Mouse (Mus musculus) urinary bladder, postnatal 14 days (tissue): ENCODE data around the gene Brsk2.

Experiments used
- DNase-seq: peaks from one replicate; pipeline ENCODE4 v3.0.0; 2021; ENCODE audit warnings: low spot score

Gene Brsk2

DNA sequence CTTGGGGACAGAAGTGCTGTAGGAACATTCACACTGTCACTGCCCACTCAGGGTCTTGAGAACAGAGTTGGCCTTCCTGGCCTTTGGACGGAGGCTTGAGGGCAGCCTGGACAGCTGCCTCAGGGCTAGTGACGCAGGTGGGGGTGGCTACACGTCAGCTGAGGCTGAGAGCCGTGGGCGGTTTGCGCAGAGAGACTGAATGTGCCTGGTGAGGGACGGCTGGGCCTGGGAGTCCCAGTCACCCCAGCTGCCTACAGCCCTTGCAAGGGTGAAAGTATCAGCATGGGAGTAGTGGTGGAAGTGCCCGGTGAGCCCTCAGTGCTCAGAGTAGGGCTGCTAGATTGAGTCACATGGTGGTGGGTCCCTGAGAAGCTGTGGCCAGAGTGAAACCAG is 6.6 kb downstream of the Brsk2 start:
- DNase-seq: no peak

DNA sequence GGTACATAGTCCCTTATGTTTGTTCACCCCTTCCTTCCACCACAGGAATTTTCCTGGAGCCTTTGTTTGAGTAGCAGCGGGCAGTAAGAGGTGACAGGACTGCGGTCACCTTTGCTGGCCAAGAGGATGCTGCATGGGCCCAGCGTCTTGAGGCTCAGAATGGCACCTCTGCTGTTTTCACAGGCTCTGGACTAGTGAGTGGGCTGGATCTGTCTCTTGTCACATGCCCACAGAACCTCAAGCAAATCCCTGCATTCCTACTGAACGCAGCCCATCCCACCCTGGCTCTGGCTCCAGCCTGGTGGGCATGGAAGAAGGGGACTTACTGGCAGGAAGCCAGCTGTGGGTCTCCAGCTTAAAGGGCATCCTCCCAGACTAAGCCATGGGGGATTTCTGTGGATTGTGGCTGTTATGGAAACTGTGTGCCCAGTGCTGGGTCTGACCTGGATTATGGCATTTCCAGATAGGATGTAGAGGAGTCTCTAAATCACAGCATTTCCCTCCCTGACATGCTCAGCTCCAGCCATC is 8.0 kb downstream of the Brsk2 start:
- no peak for DNase-seq

- no peak for DNase-seq
Measured at GRCm38 (mm10) chr7:141958211-141958610, 8.7 kb downstream of the Brsk2 start.

- no peak for DNase-seq
Measured at GRCm38 (mm10) chr7:141959133-141959532, 9.6 kb downstream of the Brsk2 start.

DNA sequence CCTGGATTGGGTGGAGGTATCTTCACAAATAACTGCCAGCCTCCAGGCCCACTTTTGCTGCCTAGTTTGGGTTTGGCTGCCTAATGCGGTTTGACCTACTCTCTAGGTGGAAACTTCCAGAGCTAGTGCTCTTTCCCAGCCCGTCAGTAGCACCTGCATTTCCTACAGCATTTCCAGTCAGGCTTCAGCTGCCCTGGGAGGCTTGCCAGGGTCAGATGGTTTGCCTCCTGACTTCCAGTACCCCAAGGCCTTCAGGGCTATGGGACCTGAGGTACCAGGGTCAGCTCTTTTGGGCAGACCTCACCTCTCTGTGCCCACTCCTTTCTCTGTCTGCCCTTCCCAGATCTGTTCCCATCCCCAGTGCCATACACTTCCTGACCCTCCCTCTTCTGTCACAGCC is 11.4 kb downstream of the Brsk2 start:
- DNase-seq: no peak

- no peak for DNase-seq
Measured at GRCm38 (mm10) chr7:141961491-141961890, 11.9 kb downstream of the Brsk2 start.

DNA sequence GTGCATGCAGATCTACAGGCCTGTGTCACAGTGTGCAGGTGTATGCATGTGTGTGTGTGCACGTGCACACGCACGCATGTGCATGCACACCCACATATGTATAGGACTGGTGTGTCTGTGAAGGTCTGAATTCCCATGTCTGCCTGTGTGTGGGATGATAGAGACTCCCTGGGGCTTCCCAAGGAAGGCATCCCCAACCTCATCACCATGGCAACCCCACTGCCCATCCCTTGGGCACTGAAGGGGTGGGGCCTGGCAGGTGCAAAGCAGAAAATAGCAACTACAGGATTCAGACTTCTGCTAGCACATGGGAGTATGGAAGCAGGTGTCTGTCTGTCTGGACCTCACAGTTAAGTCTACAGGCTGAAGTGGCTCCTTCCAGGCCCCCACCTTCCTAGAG is 13.0 kb downstream of the Brsk2 start:
- no peak for DNase-seq

- DNase-seq: no peak
Measured at GRCm38 (mm10) chr7:141966281-141966680, 16.7 kb downstream of the Brsk2 start.

DNA sequence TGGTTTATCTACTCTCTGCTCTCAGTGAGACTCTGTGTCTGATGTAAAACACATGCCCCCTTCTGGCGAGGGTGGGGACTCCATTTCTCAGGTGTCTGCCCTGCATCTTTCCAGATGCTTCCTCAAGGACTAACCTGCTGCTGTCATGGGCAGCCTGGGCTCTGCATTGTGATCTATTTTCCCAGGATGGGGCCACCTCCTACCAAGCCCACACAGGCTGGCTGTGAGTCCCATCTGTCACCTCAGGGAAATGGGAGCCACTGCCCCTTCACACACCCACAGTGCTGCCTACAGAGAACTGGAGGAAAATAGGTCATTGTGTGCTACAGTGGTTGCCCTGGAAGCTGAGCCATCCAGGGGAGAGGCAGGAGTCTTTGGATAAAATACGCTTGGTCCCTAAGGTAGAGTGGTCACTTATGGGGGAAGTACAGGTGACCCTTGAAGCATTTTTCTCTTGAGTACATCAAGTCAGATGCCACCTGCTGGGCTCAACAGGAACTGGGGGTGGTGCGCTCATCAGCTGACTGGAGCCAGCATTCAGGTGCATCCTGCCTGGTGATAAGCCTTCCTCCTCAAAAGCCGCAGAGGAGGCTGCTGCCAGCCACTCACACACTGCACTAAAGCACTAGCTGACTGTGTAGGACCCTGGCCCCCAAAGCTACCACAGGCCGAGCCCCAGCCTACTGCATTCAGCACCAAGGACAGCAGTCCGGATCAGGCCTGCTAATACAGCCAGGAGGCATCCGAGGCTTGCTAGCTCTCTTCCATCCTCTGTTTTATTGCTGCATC is 23.5 kb downstream of the Brsk2 start:
- no peak for DNase-seq

DNA sequence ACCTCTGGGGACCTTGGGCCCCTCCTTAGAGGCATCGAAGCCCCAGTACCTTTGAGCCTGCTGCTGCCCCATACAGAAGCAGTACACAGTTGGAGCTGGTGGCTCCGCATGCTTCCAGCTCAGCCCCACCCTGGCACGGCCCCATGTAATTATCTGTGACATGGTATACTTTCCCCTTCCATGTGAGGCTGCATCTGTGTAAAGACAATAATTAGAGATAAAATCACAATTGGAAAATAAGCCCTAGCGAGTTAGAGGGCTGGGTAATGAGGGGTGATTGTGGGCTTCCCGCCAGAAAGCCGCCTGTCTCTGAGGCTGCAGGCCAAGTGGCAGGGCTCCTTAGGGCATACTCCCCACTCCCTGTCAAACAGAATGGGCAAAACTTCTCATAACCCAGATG is 28.5 kb downstream of the Brsk2 start:
- no peak for DNase-seq

- DNase-seq: no peak
Measured at GRCm38 (mm10) chr7:141979247-141979646, 29.7 kb downstream of the Brsk2 start.

DNA sequence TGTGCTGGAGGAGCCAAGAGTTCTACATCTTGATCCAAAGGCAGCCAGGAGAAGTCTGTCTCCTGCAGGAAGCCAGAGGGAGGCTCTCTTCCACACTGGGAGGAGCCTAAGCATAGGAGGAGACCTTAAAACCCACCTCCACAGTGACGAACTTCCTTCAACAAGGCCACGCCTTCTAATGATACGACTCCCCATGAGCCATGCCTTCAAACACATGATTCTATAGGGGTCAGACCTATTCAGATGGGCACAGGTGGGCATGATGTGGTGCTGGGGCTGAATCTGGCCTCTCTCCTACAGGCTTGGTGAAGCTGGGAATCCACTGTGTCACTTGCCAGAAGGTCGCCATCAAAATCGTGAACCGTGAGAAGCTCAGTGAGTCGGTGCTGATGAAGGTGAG is 31.7 kb downstream of the Brsk2 start:
- no peak for DNase-seq

DNA sequence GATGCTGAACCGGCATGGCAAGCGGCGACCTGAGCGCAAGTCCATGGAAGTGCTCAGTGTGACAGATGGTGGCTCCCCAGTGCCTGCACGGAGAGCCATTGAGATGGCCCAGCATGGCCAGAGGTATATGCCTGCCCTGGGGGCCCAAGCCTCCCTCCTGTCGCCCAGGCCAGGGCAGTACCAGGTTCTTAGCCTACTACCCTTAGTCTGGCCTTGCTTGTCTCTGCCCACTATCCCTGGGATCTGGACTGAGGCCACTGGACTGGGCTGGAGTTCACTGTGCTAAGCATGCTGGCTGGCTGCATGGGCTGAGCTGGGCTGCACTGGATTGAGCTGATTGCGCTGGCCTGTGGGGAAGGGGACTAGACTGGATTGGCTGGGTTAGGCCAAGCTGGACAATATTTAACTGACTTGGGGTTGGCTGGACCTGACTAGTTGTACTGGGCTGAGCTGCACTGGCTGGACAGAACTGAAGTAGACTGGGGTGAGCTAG is 38.8 kb downstream of the Brsk2 start:
- no peak for DNase-seq

GRCm38 (mm10) chr7:141991183-141991582 is 41.6 kb downstream of the Brsk2 start:
- DNase-seq: no peak

GRCm38 (mm10) chr7:141994121-141994520 is 44.6 kb downstream of the Brsk2 start:
- DNase-seq: no peak

- no peak for DNase-seq
Measured at GRCm38 (mm10) chr7:142000661-142001060, 51.1 kb downstream of the Brsk2 start.

- DNase-seq: no peak
Measured at GRCm38 (mm10) chr7:142001597-142002340, 52.2 kb downstream of the Brsk2 start.

- peak; percentile 48 for DNase-seq
Measured at GRCm38 (mm10) chr7:142016562-142016961, 67.0 kb downstream of the Brsk2 start.

DNA sequence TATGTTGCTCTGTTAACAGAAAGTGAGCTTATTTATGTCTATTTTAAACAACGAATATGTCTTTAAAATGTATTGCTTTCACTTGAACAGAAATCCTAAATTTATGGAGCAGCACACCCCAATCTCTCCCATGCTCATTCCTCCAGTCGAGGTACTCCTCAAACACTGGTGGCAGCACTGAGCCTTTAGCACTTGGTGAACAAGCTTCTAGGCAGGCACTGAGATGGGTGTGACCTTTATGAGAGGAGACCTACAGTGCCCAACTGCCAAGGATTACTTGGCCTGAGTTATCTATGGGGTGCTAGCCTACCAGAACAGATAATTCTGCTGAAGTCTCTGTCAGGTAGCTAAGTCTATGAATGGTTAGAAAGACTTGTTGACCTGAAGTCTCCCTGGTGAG is 70.1 kb downstream of the Brsk2 start:
- no peak for DNase-seq

DNA sequence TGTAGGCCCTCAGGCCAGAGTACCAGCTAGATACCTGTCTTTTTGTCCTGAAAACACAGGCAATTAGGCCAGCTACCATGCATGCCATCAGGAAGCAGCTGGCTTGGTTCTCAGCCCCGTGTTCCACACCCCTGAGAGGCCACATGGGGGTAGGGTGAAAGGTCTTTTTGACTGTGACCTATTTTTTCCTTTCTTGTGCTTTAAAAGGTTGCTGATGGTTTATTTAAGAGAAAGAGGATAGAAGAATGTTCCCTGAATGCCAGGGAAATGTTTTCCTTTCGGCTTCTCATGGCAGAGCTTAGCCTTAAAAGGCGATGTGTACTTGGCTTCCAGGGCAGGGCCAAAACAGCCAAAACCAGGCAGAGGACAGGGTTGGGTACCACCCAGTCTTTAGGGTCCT is 71.3 kb downstream of the Brsk2 start:
- no peak for DNase-seq

DNA sequence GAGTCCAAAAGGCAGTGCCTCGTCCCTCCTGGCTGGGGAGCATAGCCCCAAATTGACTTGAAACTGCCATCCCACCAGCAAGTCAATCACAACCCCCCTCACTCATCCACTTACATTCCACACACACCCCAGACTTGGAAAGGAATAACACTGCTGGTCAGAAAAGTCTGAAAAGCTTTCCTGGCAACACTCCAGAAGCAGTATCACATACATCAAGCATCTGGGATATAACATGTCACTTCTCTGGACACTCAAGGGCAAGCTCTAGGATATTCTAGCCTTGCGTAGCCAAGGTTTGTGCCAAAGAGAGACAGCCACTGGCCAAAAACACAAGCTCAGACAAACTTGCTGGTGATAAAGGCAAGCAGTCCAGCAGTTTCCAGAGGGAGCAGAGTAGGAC is 75.6 kb downstream of the Brsk2 start:
- no peak for DNase-seq

DNA sequence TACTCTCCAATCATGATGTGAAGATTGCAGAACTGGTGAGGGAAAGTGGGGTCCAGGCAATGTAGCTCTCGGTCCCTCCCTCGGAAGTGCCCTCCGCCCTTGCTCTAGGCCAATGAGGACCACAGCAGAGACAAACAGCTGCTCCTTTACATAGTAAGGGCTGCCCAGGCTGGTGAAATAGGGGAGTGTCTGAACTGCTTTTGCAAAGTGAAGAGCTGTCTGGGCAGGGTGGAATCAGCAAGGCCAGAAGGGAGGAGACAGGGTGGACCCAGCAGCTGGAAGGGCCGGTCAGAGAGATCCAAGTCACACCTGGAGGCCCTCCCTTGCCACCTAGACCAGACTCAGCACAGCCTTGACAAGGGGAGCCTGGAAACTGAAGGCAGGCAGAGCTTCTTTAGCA is 76.4 kb downstream of the Brsk2 start:
- no peak for DNase-seq

DNA sequence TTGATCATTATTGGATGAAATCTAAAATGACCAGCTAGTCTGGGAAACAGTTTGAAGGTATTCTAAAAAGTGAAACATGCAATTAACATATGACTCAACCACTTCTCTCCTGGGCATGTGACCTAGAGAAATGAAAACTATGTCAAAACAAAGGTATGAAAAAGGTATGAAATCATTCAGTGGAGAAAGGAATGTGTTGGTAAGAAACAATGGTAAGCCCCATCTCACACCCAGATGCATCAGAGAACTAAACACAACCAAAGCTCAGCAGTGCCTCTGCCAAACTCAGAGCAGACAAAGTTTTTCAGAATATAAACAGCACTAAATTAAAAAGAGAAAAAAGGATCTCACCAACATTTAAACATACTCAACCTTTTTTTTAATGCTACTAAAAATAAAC is 80.5 kb downstream of the Brsk2 start:
- DNase-seq: no peak
